Mouse (Mus musculus) midbrain, embryonic 11.5 days (tissue): Measurements from ENCODE around the gene Perm1. TPM values are rescaled to one million over a fixed set of nuclear protein-coding genes. Genes with fewer than 3 reads are reported as not detected.

Source experiments
- ATAC-seq: fragments of 200-750 bp; cut with Nextera tagmentation; 2 replicates; pipeline ENCODE4 v1.8.0; 2017; ENCODE audit warnings: moderate TSS enrichment, moderate library complexity; ENCODE audit not compliant: low FRiP score
- DNase-seq: peaks from one replicate; pipeline ENCODE4 v3.0.0; 2015; ENCODE audit warnings: low spot score; ENCODE audit errors: missing footprints
- H3K27ac ChIP-seq: fragments of 300-500 bp; sonication (generic); 2 replicates; pipeline ENCODE4 v1.5.1; 2014; ENCODE audit warnings: low read depth, low read length
- H3K27me3 ChIP-seq: fragments of 300-500 bp; sonication (generic); 2 replicates; pipeline ENCODE4 v1.6.1; 2014; ENCODE audit warnings: mild to moderate bottlenecking, low read length, moderate library complexity, mixed read lengths; ENCODE audit not compliant: control insufficient read depth, insufficient read depth
- H3K36me3 ChIP-seq: fragments of 300-500 bp; sonication (generic); 2 replicates; pipeline ENCODE4 v1.6.1; 2014; ENCODE audit warnings: mild to moderate bottlenecking, low read length, moderate library complexity, mixed read lengths; ENCODE audit not compliant: control insufficient read depth, insufficient read depth
- H3K4me1 ChIP-seq: fragments of 300-500 bp; sonication (generic); 2 replicates; pipeline ENCODE4 v1.6.1; 2014; ENCODE audit warnings: low read length; ENCODE audit not compliant: control insufficient read depth, insufficient read depth
- H3K4me2 ChIP-seq: fragments of 300-500 bp; sonication (generic); 2 replicates; pipeline ENCODE4 v1.6.1; 2014; ENCODE audit warnings: mild to moderate bottlenecking, moderate library complexity
- H3K4me3 ChIP-seq: fragments of 300-500 bp; sonication (generic); 2 replicates; pipeline ENCODE4 v1.5.1; 2014; ENCODE audit warnings: low read depth, low read length
- H3K9ac ChIP-seq: fragments of 300-500 bp; sonication (generic); 2 replicates; pipeline ENCODE4 v1.6.1; 2014; ENCODE audit warnings: low read length
- H3K9me3 ChIP-seq: fragments of 300-500 bp; sonication (generic); 2 replicates; pipeline ENCODE4 v1.6.1; 2016; ENCODE audit warnings: low read length; ENCODE audit not compliant: control insufficient read depth
- WGBS: fragments of 180-500 bp; shearing (Covaris S2); extraction: QIAGEN DNeasy Blood & Tissue Kit; methylation state at CpG from one replicate; pipeline ENCODE4 v1.1.7; 2014; 5-methylcytosine and 5-hydroxymethylcytosine counted together
- polyA plus RNA-seq: library from polyadenylated mRNA; unstranded; fragments of >200 nt; fragmentation: Nextera tagmentation; extraction: Ambion mirVana; gene quantifications from 2 replicates; pipeline ENCODE4 v1.2.1, GENCODE M21; 2014

Gene Perm1
- polyA plus RNA-seq, 1 experiment from 2014 or later, result 1.2 TPM

DNA sequence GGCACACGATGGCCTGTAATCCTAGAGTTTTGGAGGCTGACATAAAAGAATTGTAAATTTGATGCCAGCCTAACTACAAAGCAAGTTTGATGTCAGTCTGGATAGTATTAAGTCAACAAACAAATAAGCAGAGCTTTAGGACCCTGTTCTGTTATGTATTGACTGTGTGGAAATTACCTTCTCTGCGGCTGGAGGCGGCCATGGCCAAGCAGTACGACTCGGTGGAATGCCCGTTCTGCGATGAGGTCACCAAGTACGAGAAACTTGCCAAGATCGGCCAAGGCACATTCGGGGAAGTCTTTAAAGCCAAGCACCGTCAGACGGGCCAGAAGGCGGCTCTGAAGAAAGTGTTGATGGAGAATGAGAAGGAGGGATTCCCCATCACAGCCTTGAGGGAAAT, 2.5 kb upstream of the Perm1 start:
- Histone ChIP-seq H3K27me3 (no peaks in the 10 kb centered on the region), H3K4me3 (no peak overlapping the region), H3K9me3 (no peaks in the 10 kb centered on the region), H3K27ac (no peak overlapping the region), H3K36me3 (no peaks in the 10 kb centered on the region), H3K4me2 (no peak overlapping the region), H3K4me1 (no peaks in the 10 kb centered on the region), H3K9ac (no peak overlapping the region)
- ATAC-seq (no peak), DNase-seq (no peak)
- 94% methylated on average over 13 of the region's 13 CpGs for WGBS

- no peak overlapping the region for H3K27ac ChIP-seq
- WGBS, result 84% methylated on average over 2 of the region's 2 CpGs
- no peaks in the 10 kb centered on the region for H3K27me3 ChIP-seq
- no peaks in the 10 kb centered on the region for H3K4me1 ChIP-seq
- no peaks in the 10 kb centered on the region for H3K36me3 ChIP-seq
- ATAC-seq (no peak), DNase-seq (no peak)
- no peaks in the 10 kb centered on the region for H3K9me3 ChIP-seq
- no peak overlapping the region for H3K4me3 ChIP-seq
- H3K4me2 ChIP-seq, result no peak overlapping the region
- H3K9ac ChIP-seq, result no peak overlapping the region
These were observed 528 bp downstream of the Perm1 start for GRCm38 (mm10) chr4:156216196-156216595.

GRCm38 (mm10) chr4:156217022-156217669, 1.5 kb downstream of the Perm1 start:
- H3K9me3 ChIP-seq, result no peaks in the 10 kb centered on the region
- H3K27me3 ChIP-seq, result no peaks in the 10 kb centered on the region
- no peaks in the 10 kb centered on the region for H3K36me3 ChIP-seq
- no peak overlapping the region for H3K4me2 ChIP-seq
- H3K27ac ChIP-seq, result no peak overlapping the region
- H3K4me1 ChIP-seq, result no peaks in the 10 kb centered on the region
- ATAC-seq (no peak), DNase-seq (no peak)
- no peak overlapping the region for H3K9ac ChIP-seq
- 81% methylated on average over 16 of the region's 16 CpGs for WGBS
- H3K4me3 ChIP-seq, result no peak overlapping the region

GRCm38 (mm10) chr4:156217838-156218237, 2.2 kb downstream of the Perm1 start:
- no peaks in the 10 kb centered on the region for H3K27me3 ChIP-seq
- H3K27ac ChIP-seq, result no peak overlapping the region
- no peak overlapping the region for H3K4me2 ChIP-seq
- DNase-seq (no peak), ATAC-seq (no peak)
- no peaks in the 10 kb centered on the region for H3K36me3 ChIP-seq
- 84% methylated on average over 16 of the region's 16 CpGs for WGBS
- no peak overlapping the region for H3K9ac ChIP-seq
- no peak overlapping the region for H3K4me3 ChIP-seq
- H3K9me3 ChIP-seq, result no peaks in the 10 kb centered on the region
- H3K4me1 ChIP-seq, result no peaks in the 10 kb centered on the region

GRCm38 (mm10) chr4:156219936-156220335, 4.3 kb downstream of the Perm1 start:
- no peak overlapping the region for H3K4me3 ChIP-seq
- H3K9ac ChIP-seq, result no peak overlapping the region
- ATAC-seq (no peak), DNase-seq (no peak)
- H3K4me2 ChIP-seq, result no peak overlapping the region
- H3K27me3 ChIP-seq, result no peaks in the 10 kb centered on the region
- H3K27ac ChIP-seq, result no peak overlapping the region
- H3K9me3 ChIP-seq, result no peaks in the 10 kb centered on the region
- H3K36me3 ChIP-seq, result no peaks in the 10 kb centered on the region
- 89% methylated on average over 11 of the region's 11 CpGs for WGBS
- no peaks in the 10 kb centered on the region for H3K4me1 ChIP-seq

DNA sequence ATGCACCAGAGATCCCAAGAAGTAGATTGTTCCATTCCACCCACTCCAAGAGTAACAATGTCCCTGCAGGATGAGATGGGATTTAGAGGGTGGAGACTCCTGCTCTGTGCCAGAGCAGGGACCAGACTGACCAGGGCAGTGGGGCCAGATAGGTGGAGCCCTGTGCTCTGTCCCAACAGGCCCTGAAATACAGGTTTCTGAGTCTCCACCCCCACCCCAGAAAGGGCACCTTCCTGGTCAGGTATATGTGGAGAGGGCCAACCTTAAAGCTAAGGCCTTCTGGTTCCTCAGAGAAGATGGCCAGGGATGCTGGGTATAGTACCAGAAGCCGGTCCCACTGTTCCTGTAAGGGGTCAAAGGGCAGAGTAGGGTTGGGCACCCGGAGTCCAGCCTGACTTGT, 8.6 kb downstream of the Perm1 start:
- no peak for ATAC-seq
- Histone ChIP-seq H3K4me3 (no peak overlapping the region), H3K4me1 (no peaks in the 10 kb centered on the region), H3K27ac (no peak overlapping the region), H3K9ac (no peak overlapping the region), H3K36me3 (no peaks in the 10 kb centered on the region; the same call in 1 of the 2 replicates), H3K4me2 (no peak overlapping the region), H3K27me3 (no peaks in the 10 kb centered on the region), H3K9me3 (no peaks in the 10 kb centered on the region)
- no peak for DNase-seq
- WGBS, result 90% methylated on average over 2 of the region's 2 CpGs

- H3K4me1 ChIP-seq, result no peaks in the 10 kb centered on the region
- H3K36me3 ChIP-seq, result peaks cover 25% of the 10 kb centered on the region
- no peak for DNase-seq
- no peaks in the 10 kb centered on the region for H3K9me3 ChIP-seq
- no peaks in the 10 kb centered on the region for H3K27me3 ChIP-seq
- no peak overlapping the region for H3K27ac ChIP-seq
- 29% methylated on average over 18 of the region's 18 CpGs for WGBS
- no peak overlapping the region for H3K4me2 ChIP-seq
- ATAC-seq, result no peak; the same call in 1 of the 2 replicates
- no peak overlapping the region for H3K4me3 ChIP-seq
- no peak overlapping the region for H3K9ac ChIP-seq
These were observed 12.2 kb downstream of the Perm1 start for GRCm38 (mm10) chr4:156227752-156228392.

- H3K27me3 ChIP-seq, result no peaks in the 10 kb centered on the region
- DNase-seq, result no peak
- no peak overlapping the region for H3K27ac ChIP-seq
- peaks cover 1% of the 10 kb centered on the region for H3K4me1 ChIP-seq
- H3K4me3 ChIP-seq, result no peak overlapping the region
- no peaks in the 10 kb centered on the region for H3K9me3 ChIP-seq
- peak; percentile 49 for ATAC-seq
- WGBS, result 24% methylated on average over 12 of the region's 12 CpGs
- H3K36me3 ChIP-seq, result peaks cover 25% of the 10 kb centered on the region
- H3K4me2 ChIP-seq, result no peak overlapping the region
- H3K9ac ChIP-seq, result no peak overlapping the region
These were observed 12.8 kb downstream of the Perm1 start for GRCm38 (mm10) chr4:156228393-156229024.

DNA sequence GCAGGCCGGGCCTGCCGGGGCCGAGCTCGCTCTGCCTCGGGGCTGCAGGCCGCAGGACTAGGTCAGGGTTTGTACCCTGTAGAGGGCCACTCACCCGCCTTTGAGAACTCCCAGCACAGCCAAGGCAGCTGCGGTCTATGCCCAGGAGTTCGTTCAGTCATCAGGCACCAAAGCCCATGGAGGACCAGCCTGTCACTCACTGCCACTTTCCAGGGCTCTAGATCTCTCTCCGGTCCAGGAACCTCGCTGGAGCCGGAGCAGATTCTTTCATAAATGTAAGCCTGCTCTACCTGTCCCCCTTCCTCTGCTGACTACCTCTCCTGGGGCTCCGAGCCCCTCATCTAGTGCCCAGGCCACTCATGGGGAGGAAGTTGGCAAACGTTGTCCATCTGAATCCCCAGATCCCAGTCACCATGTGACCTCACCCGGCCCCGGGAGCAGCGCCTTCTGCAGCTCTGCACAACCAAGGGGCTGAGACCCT, 18.4 kb downstream of the Perm1 start:
- ATAC-seq (0 out of 2 replicates have a peak, but pooled peaks have one; percentile 34), DNase-seq (peak; percentile 90)
- Histone ChIP-seq H3K27me3 (no peaks in the 10 kb centered on the region), H3K4me2 (peak overlapping the region; percentile 89), H3K9me3 (no peaks in the 10 kb centered on the region), H3K4me1 (peaks cover 11% of the 10 kb centered on the region), H3K9ac (peak overlapping the region; percentile 67), H3K27ac (peak overlapping the region; percentile 71; the same call in 1 of the 2 replicates), H3K36me3 (peaks cover 33% of the 10 kb centered on the region), H3K4me3 (peak overlapping the region; percentile 92)
- 4% methylated on average over 16 of the region's 17 CpGs for WGBS
